Mouse (Mus musculus) liver, embryonic 18 days (tissue): ENCODE data around the gene Olfr146. TPM values are rescaled to one million over a fixed set of nuclear protein-coding genes. Genes with fewer than 3 reads are reported as not detected.

Experiments
- polyA plus RNA-seq: library from polyadenylated mRNA; depleted of rRNA; stranded (reverse); fragments of >200 nt; gene quantifications from 2 replicates; pipeline ENCODE4 v1.2.3, GENCODE M21; 2012; rRNA removed

Gene Olfr146
- polyA plus RNA-seq, result not detected in 2 replicates

DNA sequence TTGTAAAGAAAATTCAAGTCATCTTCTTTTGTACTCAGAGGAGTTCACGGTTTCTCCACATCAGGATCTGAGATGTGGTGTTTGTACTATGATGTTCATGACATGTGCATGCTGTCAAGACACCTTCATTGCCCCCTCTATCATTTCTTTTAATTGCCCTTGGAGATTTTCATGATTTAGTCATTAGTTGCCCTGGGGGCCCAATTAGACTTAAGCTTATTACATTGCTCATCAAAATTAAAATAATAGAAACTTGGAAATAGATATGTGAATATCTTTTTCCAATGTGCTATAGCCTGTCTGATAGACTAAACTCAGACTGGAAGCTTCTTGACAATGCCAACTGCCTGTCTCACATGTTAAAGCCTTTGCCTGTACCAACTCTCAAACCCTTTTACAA lies at the start of gene Olfr146:
TSS of gene Olfr146 (minus strand) at position 101 of the 400 bp plus-strand sequence.

DNA sequence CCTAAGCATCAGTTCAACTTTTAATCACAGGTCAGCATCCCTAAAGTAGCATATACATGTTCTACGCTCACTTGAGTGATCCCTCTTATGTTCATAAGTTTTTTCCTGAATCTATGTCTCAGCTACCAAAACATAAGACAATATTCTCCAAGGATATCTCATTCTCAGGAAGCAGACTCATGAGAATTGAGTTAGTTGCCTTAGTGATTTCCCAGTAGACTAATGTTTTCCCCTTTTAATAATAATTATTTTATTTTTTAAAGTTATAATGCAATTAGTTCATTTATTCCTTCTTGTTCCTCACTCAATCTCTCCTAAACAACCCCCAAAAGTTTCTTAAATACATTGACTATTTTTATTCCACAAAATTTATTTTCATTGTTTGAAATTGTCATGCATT lies 41.7 kb upstream of the Olfr146 start, which contains the start of gene Olfr937:
TSS of gene Olfr937 (minus strand) at position 101 of the 400 bp plus-strand sequence.

GRCm38 (mm10) chr9:38999583-38999982 lies 23.6 kb downstream of the Olfr146 start, which contains the start of gene Olfr935:
TSS of gene Olfr935 (minus strand) at chr9:38999683.

DNA sequence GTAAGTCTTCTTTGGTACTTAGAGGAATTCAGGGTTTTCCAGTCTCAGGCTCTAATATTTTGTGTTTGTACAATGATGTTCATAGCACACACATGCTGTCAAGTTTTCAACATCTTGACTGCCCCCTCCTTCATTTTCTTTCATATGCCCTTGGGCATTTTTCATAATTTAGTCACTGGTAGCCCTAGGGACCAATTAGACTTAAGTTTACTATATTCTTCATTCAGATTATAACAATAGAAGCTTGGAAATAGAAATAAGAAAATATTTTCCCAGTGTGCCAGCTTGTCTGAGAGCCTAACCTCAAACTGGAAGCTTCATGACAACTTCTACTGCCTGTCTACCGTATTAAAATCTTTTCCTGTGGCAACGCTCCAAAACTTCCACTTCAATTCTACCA lies 35.0 kb downstream of the Olfr146 start, which contains the start of gene Olfr934:
TSS of gene Olfr934 (minus strand) at position 101 of the 400 bp plus-strand sequence.

DNA sequence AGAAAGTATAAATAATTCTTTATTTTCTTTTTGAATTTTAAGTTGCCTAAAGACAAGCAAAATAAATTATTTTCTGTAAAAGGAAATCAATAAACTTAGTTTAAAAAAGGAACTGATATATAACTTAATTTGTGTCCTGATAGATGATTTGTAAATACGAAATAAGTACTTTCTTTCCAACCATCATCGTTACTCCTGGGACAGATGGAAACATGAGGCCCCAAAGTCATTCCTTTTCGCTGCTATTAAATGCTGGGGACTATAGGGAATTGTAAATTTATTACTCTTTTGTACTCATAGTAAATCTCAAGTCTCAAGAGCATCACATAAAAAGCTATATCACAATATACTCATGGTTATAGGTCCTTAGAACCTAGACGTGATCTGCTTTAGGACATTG lies 51.2 kb downstream of the Olfr146 start, which contains the start of gene Olfr933:
TSS of gene Olfr933 (plus strand) at position 301 of the 400 bp plus-strand sequence.

Other genes starting within 250 kb of the Olfr146 start
- not detected in 2 replicates for gene Olfr922, start 208.8 kb downstream of the Olfr146 start, polyA plus RNA-seq
- gene Olfr923, start 196.8 kb downstream of the Olfr146 start, polyA plus RNA-seq, result not detected in 2 replicates
- not detected in 2 replicates for gene Olfr924, start 178.9 kb downstream of the Olfr146 start, polyA plus RNA-seq
- not detected in 2 replicates for gene Olfr26, start 168.3 kb downstream of the Olfr146 start, polyA plus RNA-seq
- gene Olfr926, start 146.3 kb downstream of the Olfr146 start, polyA plus RNA-seq, result not detected in 2 replicates
- gene Olfr930, start 93.6 kb downstream of the Olfr146 start, polyA plus RNA-seq, result not detected in 2 replicates
- not detected in 2 replicates for gene Olfr933, start 51.1 kb downstream of the Olfr146 start, polyA plus RNA-seq
- gene Olfr934, start 35.1 kb downstream of the Olfr146 start, polyA plus RNA-seq, result not detected in 2 replicates
- not detected in 2 replicates for gene Olfr935, start 23.7 kb downstream of the Olfr146 start, polyA plus RNA-seq
- not detected in 2 replicates for gene Olfr937, start 41.6 kb upstream of the Olfr146 start, polyA plus RNA-seq
- gene Olfr938, start 55.5 kb upstream of the Olfr146 start, polyA plus RNA-seq, result not detected in 2 replicates
- gene Olfr27, start 104.8 kb upstream of the Olfr146 start, polyA plus RNA-seq, result not detected in 2 replicates
- gene Olfr943, start 142.9 kb upstream of the Olfr146 start, polyA plus RNA-seq, result not detected in 2 replicates
- gene Olfr944, start 178.5 kb upstream of the Olfr146 start, polyA plus RNA-seq, result not detected in 2 replicates
- not detected in 2 replicates for gene Olfr1537, start 226.6 kb upstream of the Olfr146 start, polyA plus RNA-seq